Mouse (Mus musculus) heart, postnatal 36 days (tissue): ENCODE results near the gene 9530077C05Rik. TPM values are rescaled to one million over a fixed set of nuclear protein-coding genes. Genes with fewer than 3 reads are reported as not detected.

Experiments
- total RNA-seq, 2 experiments: library from RNA; stranded (reverse); gene quantifications; 2 replicates each; pipeline ENCODE4 v1.2.3; 2021

9530077C05Rik gene
- total RNA-seq, 2 experiments from 2014 or later: 0.47 to 0.57 TPM

Other genes starting within 250 kb of the 9530077C05Rik start
- gene Zfp872, start 223.4 kb upstream of the 9530077C05Rik start, total RNA-seq: under 1 TPM in 1 of 2 experiments, not detected in 1; 0.22 TPM
- gene Zfp809, start 185.8 kb upstream of the 9530077C05Rik start, total RNA-seq: 10 to 100 TPM; 33.4 to 33.7 TPM
- gene Zfp599, start 151.6 kb upstream of the 9530077C05Rik start, total RNA-seq: under 1 TPM; 0.25 to 0.35 TPM
- gene Zfp810, start 103.9 kb upstream of the 9530077C05Rik start, total RNA-seq: 1 to 10 TPM; 6.3 to 8.2 TPM
- gene Anln, start 22.3 kb upstream of the 9530077C05Rik start, total RNA-seq: 1 to 10 TPM; 1.6 to 2.1 TPM
- not detected for gene Gm17545, start 42.8 kb downstream of the 9530077C05Rik start, total RNA-seq
- gene Rp9, start 58.2 kb downstream of the 9530077C05Rik start, total RNA-seq: 10 to 100 TPM; 42.7 to 42.9 TPM
- gene Bbs9, start 64.2 kb downstream of the 9530077C05Rik start, total RNA-seq: 10 to 100 TPM; 11.8 to 14.0 TPM